Mouse (Mus musculus): Measurements from ENCODE around the gene Dysf.

- TF ChIP-seq CTCF (IDR thresholded peaks at IDR 0.05; ENCODE audit: extremely low read depth, insufficient read depth, insufficient read length, insufficient replicate concordance) (no peak), POLR2A (IDR thresholded peaks at IDR 0.05; ENCODE audit: low read depth, low read length) (no peak)
Observed at GRCm38 (mm10) chr6:84181452-84181851, 173.1 kb downstream of the Dysf start.
